Mouse (Mus musculus) brain, embryonic 14.5 days (tissue): ENCODE results near the gene Babam1. TPM values are rescaled to one million over a fixed set of nuclear protein-coding genes. Genes with fewer than 3 reads are reported as not detected.
"Not testable (repeated sequence)": the region's sequence is repeated elsewhere in the genome, so short reads cannot be mapped to it uniquely, and the experiment has no call there.

Experiments
- DNase-seq: peaks from one replicate; pipeline ENCODE4 v3.0.0-alpha.2; 2011; ENCODE audit warnings: low read depth
- CTCF ChIP-seq: fragments of 200-500 bp; IDR thresholded peaks from 2 replicates; pipeline ENCODE4 v1.5.1; 2012; ENCODE audit warnings: inconsistent platforms, mild to moderate bottlenecking, moderate library complexity, borderline replicate concordance; ENCODE audit not compliant: insufficient read depth, insufficient read length; ENCODE audit errors: extremely low read depth
- POLR2A ChIP-seq: fragments of 200-500 bp; IDR thresholded peaks from 2 replicates; pipeline ENCODE4 v1.6.1; 2012; ENCODE audit warnings: mild to moderate bottlenecking, inconsistent platforms, borderline replicate concordance; ENCODE audit not compliant: poor library complexity, insufficient read depth, insufficient read length, severe bottlenecking; ENCODE audit errors: extremely low read depth
- polyA plus RNA-seq: library from polyadenylated mRNA; depleted of rRNA; stranded (reverse); fragments of >200 nt; gene quantifications from 2 replicates; pipeline ENCODE4 v1.2.3, GENCODE M21; 2012; rRNA removed

Gene Babam1
- polyA plus RNA-seq, 1 experiment, result 115 TPM

DNA sequence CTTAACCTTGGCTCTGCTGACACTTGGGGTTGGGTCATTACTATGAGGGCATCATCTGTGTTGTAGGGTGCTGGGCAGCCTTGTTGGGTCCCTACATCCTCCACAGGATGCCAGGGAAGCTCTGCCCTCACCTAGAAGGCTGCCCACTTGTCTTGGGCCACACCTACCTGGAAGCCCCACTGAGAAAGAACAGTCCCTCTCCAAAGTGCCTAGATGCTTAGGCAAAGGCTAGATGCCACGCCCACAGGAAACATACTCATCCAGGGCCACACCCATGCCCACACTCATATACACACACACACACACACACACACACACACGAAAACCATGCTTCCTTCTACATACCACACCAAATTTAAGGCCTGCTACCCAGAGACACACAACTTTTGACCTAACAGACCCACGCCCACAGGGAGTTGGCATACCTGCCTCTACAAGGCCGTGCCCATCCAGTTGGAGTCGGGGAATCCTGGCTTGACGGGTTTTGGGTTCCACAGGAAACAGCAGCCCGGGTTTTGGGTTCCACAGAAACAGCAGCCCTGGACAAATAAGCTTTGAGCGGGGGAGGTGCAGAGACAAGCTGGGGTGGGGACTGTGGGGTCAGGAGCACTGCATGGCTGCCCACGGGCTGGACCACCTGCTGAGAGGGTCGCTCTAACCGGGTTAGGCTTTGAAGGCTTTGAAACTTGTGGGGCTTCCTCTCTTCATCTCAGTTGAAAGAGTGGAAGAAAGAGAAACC is 15.0 kb downstream of the Babam1 start:
- no peak for DNase-seq

DNA sequence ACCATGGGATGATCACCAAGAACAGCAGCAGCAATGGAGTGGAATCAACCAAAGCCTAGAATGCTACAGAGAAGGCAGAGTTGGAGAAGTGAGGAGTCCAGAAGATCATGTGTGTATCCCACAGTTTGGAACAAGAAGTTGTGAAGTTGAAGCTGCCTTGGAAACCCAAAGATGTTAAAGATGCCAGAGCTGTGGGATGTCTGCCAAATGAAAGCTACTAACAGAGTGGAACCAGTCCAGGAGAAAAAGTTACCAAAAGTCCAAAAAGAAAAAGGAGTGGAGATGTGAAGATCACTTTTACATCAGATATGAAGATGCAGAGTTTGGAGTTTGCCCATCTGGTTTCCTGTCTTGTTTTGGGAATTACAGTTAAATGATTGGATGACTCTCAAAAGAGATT is 25.5 kb downstream of the Babam1 start:
- no peak for DNase-seq
- TF ChIP-seq CTCF (no peak), POLR2A (no peak)

More for the DNA sequence above, 15.0 kb downstream of the Babam1 start:
- TF ChIP-seq CTCF, result no peak
- TF ChIP-seq POLR2A, result no peak

DNA sequence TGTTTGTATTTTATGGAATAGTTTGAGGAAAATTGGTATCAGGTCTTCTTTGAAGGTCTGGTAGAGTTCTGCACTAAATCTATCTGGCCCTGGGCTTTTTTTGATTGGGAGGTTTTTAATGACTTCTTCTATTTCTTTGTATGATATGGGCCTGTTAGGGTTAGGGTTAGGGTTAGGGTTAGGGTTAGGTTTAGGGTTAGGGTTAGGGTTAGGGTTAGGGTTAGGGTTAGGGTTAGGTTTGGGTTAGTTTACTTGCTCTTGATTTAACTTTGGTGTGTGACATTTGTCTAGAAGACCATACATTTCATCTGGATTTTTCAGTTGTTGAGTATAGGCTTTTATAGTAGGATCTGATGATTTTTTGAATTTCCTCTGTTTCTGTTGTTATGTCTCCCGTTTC is 36.3 kb downstream of the Babam1 start:
- DNase-seq, result not testable (repeated sequence)

DNA sequence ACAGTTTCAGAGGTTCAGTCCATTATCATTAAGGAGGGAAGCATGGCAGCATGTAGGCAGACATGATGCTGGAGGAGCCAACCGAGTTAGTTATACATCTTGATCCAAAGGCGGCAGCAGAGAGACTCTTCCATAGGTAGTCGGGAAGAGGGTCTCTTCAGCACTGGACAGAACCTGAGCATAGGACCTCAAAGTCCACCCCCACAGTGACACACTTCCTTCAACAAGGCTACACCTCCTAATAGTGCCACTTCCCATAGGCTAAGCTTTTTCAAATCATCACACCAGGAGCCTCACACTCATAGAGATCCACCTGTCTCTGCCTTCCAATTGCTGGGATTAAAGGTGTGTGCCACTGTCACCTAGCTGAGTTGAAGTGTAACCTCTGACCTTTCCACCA is 40.4 kb downstream of the Babam1 start:
- DNase-seq, result no peak
- TF ChIP-seq POLR2A (no peak), CTCF (no peak)

DNA sequence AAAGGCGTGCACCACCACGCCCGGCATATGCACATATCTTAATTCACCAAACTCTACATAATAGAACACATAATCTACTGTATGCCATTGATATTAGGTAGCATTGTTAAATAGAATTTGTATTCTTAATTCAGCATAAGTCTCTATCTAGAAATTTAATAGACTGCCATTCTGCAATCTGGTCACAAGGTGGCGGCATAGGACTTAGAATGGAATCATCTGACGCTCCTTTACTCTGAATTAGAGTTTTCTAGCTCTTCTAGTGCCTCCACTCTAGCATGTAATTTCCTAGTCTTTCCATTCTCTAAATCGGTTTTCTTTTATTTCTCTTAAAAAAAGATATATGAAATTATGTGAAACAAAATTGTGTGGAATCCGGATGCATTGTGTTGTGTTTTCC is 44.7 kb downstream of the Babam1 start:
- DNase-seq, result peak; percentile 82
- TF ChIP-seq POLR2A (no peak), CTCF (peak; percentile 62)

DNA sequence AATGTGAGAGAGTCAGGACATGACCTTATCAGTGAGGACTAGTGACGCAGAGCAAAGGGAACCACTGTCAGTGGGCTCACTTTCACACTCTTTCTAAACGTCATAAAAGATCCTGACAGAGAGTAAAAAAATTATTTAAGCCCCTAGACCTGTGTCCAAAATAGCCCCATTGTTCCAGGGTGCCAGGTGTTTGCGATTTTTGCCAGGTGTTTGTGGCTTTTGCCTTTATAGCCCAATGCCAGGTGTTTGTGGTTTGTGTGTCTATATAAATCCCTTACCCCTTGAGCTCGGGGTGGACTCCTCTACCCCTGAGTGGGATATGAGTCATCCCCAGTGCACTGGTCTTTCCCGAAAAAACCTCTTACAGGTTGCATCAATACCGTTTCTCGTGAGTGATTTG is 48.4 kb downstream of the Babam1 start:
- TF ChIP-seq CTCF (no peak), POLR2A (no peak)
- no peak for DNase-seq

DNA sequence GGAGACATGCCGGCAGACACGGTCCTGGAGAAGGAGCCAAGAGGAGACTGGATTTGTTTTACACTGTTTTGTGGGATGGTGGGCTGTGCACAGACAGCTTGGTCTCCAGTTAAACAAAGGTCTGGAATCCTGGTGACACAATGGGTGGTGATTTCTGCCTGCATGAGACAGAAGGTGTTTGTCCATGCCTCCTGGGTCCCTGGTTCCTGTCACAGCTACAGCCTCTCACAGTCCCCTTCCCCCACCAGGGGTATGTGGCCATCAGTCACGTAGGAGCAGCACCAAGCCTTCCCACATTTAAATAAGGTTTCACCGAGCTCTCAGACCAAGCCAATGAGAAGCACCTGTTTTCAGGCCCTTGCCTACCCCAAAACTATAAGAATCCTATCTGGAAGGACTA is 54.7 kb downstream of the Babam1 start:
- DNase-seq, result no peak
- TF ChIP-seq CTCF, result no peak
- no peak for TF ChIP-seq POLR2A

DNA sequence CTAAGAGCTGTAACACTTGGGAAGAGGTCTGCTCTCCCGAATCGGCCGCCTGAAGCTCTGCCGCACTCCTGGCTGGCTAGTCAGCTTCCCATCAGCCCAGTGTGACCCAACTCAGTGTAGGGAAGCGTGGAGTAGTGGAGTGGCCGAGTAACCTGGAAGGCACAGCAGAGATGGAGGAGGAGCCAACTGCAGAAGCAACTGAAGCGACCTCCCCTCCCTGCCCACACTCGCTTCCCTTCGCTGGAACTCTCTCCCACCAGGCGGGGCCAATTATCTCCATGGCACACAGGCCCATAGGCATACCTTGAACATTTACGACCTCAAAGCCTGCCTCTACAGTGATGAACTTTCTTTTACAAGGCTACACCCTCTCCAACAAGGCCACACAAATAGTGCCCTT is 55.1 kb downstream of the Babam1 start:
- TF ChIP-seq CTCF, result no peak
- no peak for TF ChIP-seq POLR2A
- DNase-seq, result no peak

DNA sequence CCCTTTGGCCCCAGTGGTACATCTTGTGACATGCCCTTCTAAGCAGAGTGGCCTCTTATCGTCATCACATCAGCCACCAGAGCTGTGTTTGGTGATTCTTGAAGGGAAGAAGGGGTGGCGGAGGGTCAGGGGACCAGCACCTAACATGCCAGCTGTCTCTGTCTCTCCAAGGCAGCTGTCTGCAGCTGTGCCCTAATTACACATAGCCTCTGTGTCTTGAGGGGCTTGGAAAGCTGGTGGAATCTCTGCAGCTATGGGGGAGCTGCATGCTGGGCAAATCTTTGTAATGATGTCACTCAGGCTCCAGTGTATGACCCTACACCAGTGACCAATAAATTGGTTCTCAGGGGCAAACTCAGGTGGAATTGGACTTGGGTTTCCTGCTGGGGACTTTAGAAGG is 56.0 kb downstream of the Babam1 start:
- TF ChIP-seq POLR2A, result no peak
- no peak for TF ChIP-seq CTCF
- DNase-seq, result no peak

Other genes starting within 250 kb of the Babam1 start
- 30.8 and 51.9 TPM in 2 replicates for gene Myo9b, start 124.1 kb upstream of the Babam1 start, polyA plus RNA-seq
- gene Haus8, start 123.9 kb upstream of the Babam1 start, polyA plus RNA-seq, result 25.9 and 28.2 TPM in 2 replicates
- 155 and 176 TPM in 2 replicates for gene Use1, start 30.0 kb upstream of the Babam1 start, polyA plus RNA-seq
- gene Ocel1, start 25.6 kb upstream of the Babam1 start, polyA plus RNA-seq, result 5.4 and 6.0 TPM in 2 replicates
- gene Nr2f6, start 14.9 kb upstream of the Babam1 start, polyA plus RNA-seq, result 59.4 and 61.5 TPM in 2 replicates
- 8.7 and 9.4 TPM in 2 replicates for gene Ushbp1, start 1.1 kb upstream of the Babam1 start, polyA plus RNA-seq
- gene Ankle1, start 9.1 kb downstream of the Babam1 start, polyA plus RNA-seq, result 12.1 and 29.4 TPM in 2 replicates
- 163 and 168 TPM in 2 replicates for gene Abhd8, start 66.8 kb downstream of the Babam1 start, polyA plus RNA-seq
- 94.8 and 124 TPM in 2 replicates for gene Mrpl34, start 68.1 kb downstream of the Babam1 start, polyA plus RNA-seq
- 206 and 229 TPM in 2 replicates for gene Dda1, start 72.3 kb downstream of the Babam1 start, polyA plus RNA-seq
- gene Ano8, start 89.1 kb downstream of the Babam1 start, polyA plus RNA-seq, result 124 and 153 TPM in 2 replicates
- 25.5 and 34.2 TPM in 2 replicates for gene Gtpbp3, start 91.2 kb downstream of the Babam1 start, polyA plus RNA-seq
- gene Plvap, start 114.9 kb downstream of the Babam1 start, polyA plus RNA-seq, result 10.1 and 13.0 TPM in 2 replicates
- 0.11 and 0.56 TPM in 2 replicates for gene Ccdc194, start 128.8 kb downstream of the Babam1 start, polyA plus RNA-seq
- gene Bst2, start 140.6 kb downstream of the Babam1 start, polyA plus RNA-seq, result 11.4 and 18.1 TPM in 2 replicates
- gene Mvb12a, start 146.1 kb downstream of the Babam1 start, polyA plus RNA-seq, result 74.0 and 112 TPM in 2 replicates
- 0.07 and 0.16 TPM in 2 replicates for gene Tmem221, start 162.0 kb downstream of the Babam1 start, polyA plus RNA-seq
- not detected in 2 replicates for gene Nxnl1, start 169.7 kb downstream of the Babam1 start, polyA plus RNA-seq
- 130 and 165 TPM in 2 replicates for gene Slc27a1, start 172.0 kb downstream of the Babam1 start, polyA plus RNA-seq
- 113 and 128 TPM in 2 replicates for gene Pgls, start 195.3 kb downstream of the Babam1 start, polyA plus RNA-seq
- 7.7 and 8.7 TPM in 2 replicates for gene Fam129c, start 200.8 kb downstream of the Babam1 start, polyA plus RNA-seq
- gene Colgalt1, start 214.1 kb downstream of the Babam1 start, polyA plus RNA-seq, result 128 and 150 TPM in 2 replicates